1 mouse cellular context compared by ENCODE assay signal in the genomic region with DNA sequence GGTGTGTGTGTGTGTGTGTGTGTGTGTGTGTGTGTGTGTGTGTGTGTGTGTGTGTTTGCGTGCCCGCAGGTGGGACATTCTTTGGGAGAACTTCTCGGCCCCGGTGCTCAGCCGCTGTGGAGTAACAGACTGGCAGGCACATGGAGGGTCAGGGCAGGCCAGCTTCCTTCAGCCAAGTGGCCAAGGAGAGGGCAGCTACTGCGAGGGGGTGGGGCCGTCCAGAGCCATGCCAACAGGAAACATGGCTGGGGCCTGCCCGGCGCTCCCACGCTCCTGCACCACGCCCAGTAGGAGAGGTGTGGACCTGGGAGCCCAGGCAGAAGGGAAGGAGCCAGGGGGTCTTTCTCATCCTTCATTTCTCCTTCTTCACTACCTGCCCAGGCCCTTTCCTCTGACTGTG.
TF ChIP-seq lines count a peak whose summit lies in the region.

No protein-coding gene starts in this region.

TF ChIP-seq in C2C12, 6 proteins besides CTCF, POLR2A, EP300 and RAD21 (continued from another document):
- no peak for TF ChIP-seq MYOG (IDR thresholded peaks at IDR 0.05; ENCODE audit: control insufficient read depth, extremely low read depth, insufficient read length)
- no peak for TF ChIP-seq MYOD1 (IDR thresholded peaks at IDR 0.05; ENCODE audit: control insufficient read depth, insufficient read length, low read depth)
